Comparison of ENCODE assay signal across 20 mouse cellular contexts in genomic region chr6:49965944-49966545, GRCm38 (mm10).
DNase-seq lines count a peak whose midpoint lies in the region; ATAC-seq and TF ChIP-seq lines count a peak whose summit lies in the region.
"Had no signal": no experiment of that assay in that cellular context is flagged by ENCODE, and none has a peak within 500 bp of the region (broad histone marks: within the 10 kb centered on the region; RNA-seq: fewer than 3 reads in every experiment).

No protein-coding gene starts in this region.

- ATAC-seq in Patski, result peak; percentile 88
- peak; percentile 84 for ATAC-seq in limb, embryonic 14.5 days (ENCODE audit: low FRiP score, low read depth)
- ATAC-seq: forebrain, embryonic 16.5 days had no signal

- POLR2A ChIA-PET in Patski (lab: Charles Lee), result no interaction called here

- H3K4me1 ChIP-seq in limb, embryonic 14.5 days (ENCODE audit: control insufficient read depth, insufficient read depth, low read length), result peaks cover 12% of the 10 kb centered on the region; the same call in 1 of the 2 replicates
- H3K4me1 ChIP-seq: heart, embryonic 12.5 days; midbrain, embryonic 12.5 days had no signal

- TF ChIP-seq POLR2A in limb, embryonic 14.5 days (IDR thresholded peaks at IDR 0.05; ENCODE audit: borderline replicate concordance, extremely low read depth, insufficient read depth, insufficient read length), result no peak

- peak; percentile 95 for DNase-seq in Patski (ENCODE audit: low read depth, low spot score)
- peak; percentile 59 for DNase-seq in kidney, adult 18-20 months
- peak; percentile 80 for DNase-seq in kidney, postnatal 14 days
- peak; percentile 75 for DNase-seq in limb, embryonic 14.5 days (ENCODE audit: low spot score)
- no peak for DNase-seq in spleen, adult 12 weeks (ENCODE audit: low spot score)
- DNase-seq in adipocyte (ENCODE audit: low spot score), result no peak
- DNase-seq in gastrocnemius, postnatal 25 days, result no peak
- DNase-seq: adrenal gland, postnatal 25 days; cerebellum, adult 9-11 months; gastrocnemius, postnatal 14 days; heart, postnatal 36 days; right cerebral cortex, adult 18-20 months; thymus, postnatal 4 days had no signal

- no peaks in the 10 kb centered on the region for H3K9me3 ChIP-seq in limb, embryonic 14.5 days (ENCODE audit: control insufficient read depth, low read length)
- H3K9me3 ChIP-seq: G1E; heart, embryonic 12.5 days; midbrain, embryonic 12.5 days had no signal

- TF ChIP-seq CTCF in Patski (IDR thresholded peaks at IDR 0.05), result no peak

- CTCF ChIA-PET in Patski (lab: Charles Lee), result no interaction called here

- peaks cover 11% of the 10 kb centered on the region for H3K27me3 ChIP-seq in Patski
- H3K27me3 ChIP-seq in limb, embryonic 14.5 days (ENCODE audit: control insufficient read depth, insufficient read depth, low read length), result no peaks in the 10 kb centered on the region
- H3K27me3 ChIP-seq: heart, embryonic 12.5 days; midbrain, embryonic 12.5 days had no signal

- no peak overlapping the region for H3K9ac ChIP-seq in limb, embryonic 14.5 days (ENCODE audit: low read depth, low read length, severe bottlenecking)
- H3K9ac ChIP-seq: heart, embryonic 12.5 days; midbrain, embryonic 12.5 days had no signal

- in situ Hi-C loops in Patski (cut with MboI; ENCODE audit: low pct_unique_long_range_greater_than_20kb), result loop anchor here (10.0 kb wide), 1 partner anchor 139 kb away; no protein-coding TSS in a partner anchor

- no peak overlapping the region for H3K4me2 ChIP-seq in limb, embryonic 14.5 days (replicated peaks; ENCODE audit: low read depth, low read length, severe bottlenecking)
- H3K4me2 ChIP-seq: heart, embryonic 12.5 days; midbrain, embryonic 12.5 days had no signal

- H3K27ac ChIP-seq in limb, embryonic 14.5 days (replicated peaks; ENCODE audit: low read depth, low read length), result no peak overlapping the region
- H3K27ac ChIP-seq: macrophage; midbrain, embryonic 12.5 days; stomach, postnatal 0 days had no signal

- no peak overlapping the region for H3K4me3 ChIP-seq in limb, embryonic 14.5 days (replicated peaks; ENCODE audit: low read length)
- H3K4me3 ChIP-seq: heart, embryonic 12.5 days; midbrain, embryonic 12.5 days; myocyte had no signal

- no peaks in the 10 kb centered on the region for H3K36me3 ChIP-seq in limb, embryonic 14.5 days (ENCODE audit: control insufficient read depth, insufficient read depth, low read length)
- H3K36me3 ChIP-seq: G1E; heart, embryonic 12.5 days; midbrain, embryonic 12.5 days had no signal

- WGBS in limb, embryonic 14.5 days, result 32% methylated on average over 5 of the region's 5 CpGs

Comparison
In these comparisons a context has a peak if more than half of its experiments do, and no peak if none do; other contexts are left out.
1. DNase-seq: peak in Patski (single experiment), kidney, adult 18-20 months (single experiment), kidney, postnatal 14 days (single experiment) and limb, embryonic 14.5 days (single experiment); none in spleen, adult 12 weeks (single experiment), adipocyte (single experiment) and gastrocnemius, postnatal 25 days (single experiment).